Mouse (Mus musculus) stomach, embryonic 15.5 days (tissue): ENCODE measurements around the gene Iqcn. TPM values are rescaled to one million over a fixed set of nuclear protein-coding genes. Genes with fewer than 3 reads are reported as not detected.

Source experiments
- ATAC-seq: fragments of 200-750 bp; cut with Nextera tagmentation; 2 replicates; pipeline ENCODE4 v1.8.0; 2017; ENCODE audit warnings: low read depth, moderate number of reproducible peaks, moderate TSS enrichment; ENCODE audit not compliant: insufficient read depth, low FRiP score
- H3K27ac ChIP-seq: fragments of 300-500 bp; sonication (generic); 2 replicates; pipeline ENCODE4 v1.5.1; 2015; ENCODE audit warnings: mild to moderate bottlenecking, inconsistent platforms
- H3K27me3 ChIP-seq: fragments of 300-500 bp; sonication (generic); replicated peaks from 2 replicates; pipeline ENCODE4 v1.6.1; 2015; ENCODE audit warnings: inconsistent platforms
- H3K36me3 ChIP-seq: fragments of 300-500 bp; sonication (generic); 2 replicates; pipeline ENCODE4 v1.6.1; 2015; ENCODE audit warnings: inconsistent platforms
- H3K4me1 ChIP-seq: fragments of 300-500 bp; sonication (generic); 2 replicates; pipeline ENCODE4 v1.6.1; 2015; ENCODE audit warnings: inconsistent platforms
- H3K4me2 ChIP-seq: fragments of 300-500 bp; sonication (generic); 2 replicates; pipeline ENCODE4 v1.6.1; 2015; ENCODE audit warnings: mild to moderate bottlenecking, inconsistent platforms
- H3K4me3 ChIP-seq: fragments of 300-500 bp; sonication (generic); replicated peaks from 2 replicates; pipeline ENCODE4 v1.5.1; 2015; ENCODE audit warnings: inconsistent platforms
- H3K9ac ChIP-seq: fragments of 300-500 bp; sonication (generic); 2 replicates; pipeline ENCODE4 v1.6.1; 2015; ENCODE audit warnings: inconsistent platforms
- H3K9me3 ChIP-seq: fragments of 300-500 bp; sonication (generic); 2 replicates; pipeline ENCODE4 v1.6.1; 2016; ENCODE audit warnings: inconsistent platforms
- WGBS: fragments of 180-500 bp; shearing (Covaris S2); methylation state at CpG from one replicate; pipeline ENCODE4 v1.1.7; 2015; 5-methylcytosine and 5-hydroxymethylcytosine counted together
- polyA plus RNA-seq: library from polyadenylated mRNA; unstranded; fragments of >200 nt; fragmentation: Nextera tagmentation; extraction: Ambion mirVana; gene quantifications from 2 replicates; pipeline ENCODE4 v1.2.1, GENCODE M21; 2015

Iqcn gene
- polyA plus RNA-seq, 1 experiment from 2014 or later: not detected

DNA sequence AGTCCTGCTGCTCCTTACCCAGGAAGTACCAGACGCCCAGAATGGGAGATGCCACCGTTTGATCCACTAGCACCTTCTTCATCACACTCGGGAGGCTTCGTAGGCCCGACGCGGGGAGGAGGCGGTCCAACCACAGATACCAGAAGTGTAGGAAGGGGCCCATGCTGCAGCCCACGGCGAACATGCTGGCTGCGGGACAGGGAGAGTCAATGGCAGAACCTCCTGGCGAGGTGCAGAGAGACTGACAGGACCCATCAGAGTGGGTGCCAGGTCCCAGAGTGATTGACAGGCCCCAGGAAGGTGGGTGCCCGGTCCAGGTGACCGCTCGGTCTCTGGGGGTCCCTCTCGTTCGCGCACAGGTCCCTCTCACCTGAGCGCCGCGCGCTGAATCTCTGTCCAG is 57.1 kb downstream of the Iqcn start:
- WGBS: 0% methylated on average over 22 of the region's 22 CpGs
- H3K4me2 ChIP-seq: peak overlapping the region; percentile 92
- H3K27ac ChIP-seq: peak overlapping the region; percentile 71
- no peaks in the 10 kb centered on the region for H3K9me3 ChIP-seq
- H3K27me3 ChIP-seq: no peaks in the 10 kb centered on the region
- H3K4me3 ChIP-seq: peak overlapping the region; percentile 69
- H3K4me1 ChIP-seq: peaks cover 20% of the 10 kb centered on the region
- peaks cover 13% of the 10 kb centered on the region; the same call in 1 of the 2 replicates for H3K36me3 ChIP-seq
- H3K9ac ChIP-seq: peak overlapping the region; percentile 77
- no peak for ATAC-seq

DNA sequence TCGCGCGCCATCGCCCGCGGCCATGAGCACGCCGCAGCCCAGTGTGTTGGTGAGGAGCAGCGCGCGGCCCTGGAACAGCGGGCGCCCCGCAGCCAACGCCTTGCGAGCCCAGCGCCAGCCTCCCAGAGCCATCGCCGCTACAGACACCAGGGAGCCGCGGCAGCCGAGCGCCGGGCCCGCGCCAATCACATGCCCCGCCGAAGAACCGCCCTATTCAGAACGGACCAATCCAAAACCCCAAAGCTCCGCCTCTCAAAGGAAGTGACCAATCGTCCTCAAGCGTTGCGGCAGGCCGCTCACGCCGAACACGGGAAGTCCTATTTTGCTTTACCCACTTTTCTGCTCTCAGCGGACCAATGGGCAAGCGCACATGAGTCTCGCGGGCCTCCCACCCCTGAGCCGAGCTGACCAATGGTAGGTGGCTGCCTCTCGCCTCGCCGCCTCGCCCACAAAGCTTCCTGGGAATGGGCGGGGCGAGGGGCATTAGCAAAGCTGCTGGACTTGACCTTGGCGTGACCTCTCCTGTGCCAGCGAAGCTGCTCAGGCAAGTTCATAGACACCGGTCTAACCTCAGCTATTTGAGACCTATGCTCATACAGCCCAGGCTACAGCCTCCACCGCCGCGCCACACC is 57.6 kb downstream of the Iqcn start, which contains the start of gene Mpv17l2:
TSS of gene Mpv17l2 (minus strand) at position 172 of the 632 bp plus-strand sequence.
- peaks cover 20% of the 10 kb centered on the region for H3K4me1 ChIP-seq
- peaks cover 13% of the 10 kb centered on the region; the same call in 1 of the 2 replicates for H3K36me3 ChIP-seq
- H3K27ac ChIP-seq: peak within 1 kb of the TSS; percentile 71
- no peaks in the 10 kb centered on the region for H3K27me3 ChIP-seq
- H3K4me3 ChIP-seq: peak within 1 kb of the TSS; percentile 69
- no peaks in the 10 kb centered on the region for H3K9me3 ChIP-seq
- under 1% methylated on average over 55 of the region's 55 CpGs for WGBS
- peak within 1 kb of the TSS; percentile 92 for H3K4me2 ChIP-seq
- H3K9ac ChIP-seq: peak within 1 kb of the TSS; percentile 77
- ATAC-seq: peak; percentile 93

DNA sequence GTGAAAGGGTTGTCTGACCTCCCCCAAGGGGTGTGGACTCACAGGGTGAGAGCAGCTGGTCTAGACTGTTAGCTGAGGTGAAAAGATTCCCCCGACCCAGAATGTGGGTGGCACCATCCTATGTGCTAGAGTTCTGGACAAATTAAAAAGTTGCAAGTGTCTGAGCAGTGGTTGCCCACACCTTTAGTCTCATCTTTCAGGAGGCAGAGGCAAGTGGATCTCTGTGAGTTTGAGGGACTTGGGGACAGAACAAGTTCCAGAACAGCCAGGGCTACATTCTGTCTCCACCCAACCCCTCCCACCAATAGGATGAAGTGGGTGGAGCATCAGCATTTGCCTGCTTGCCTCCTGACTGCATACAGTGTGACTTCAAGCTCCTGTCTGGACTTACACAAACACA is 58.9 kb downstream of the Iqcn start:
- no peak for ATAC-seq
- 0 out of 2 replicates have a peak, but pooled peaks cover 8% of the 10 kb centered on the region for H3K36me3 ChIP-seq
- H3K4me3 ChIP-seq: no peak overlapping the region
- no peak overlapping the region for H3K4me2 ChIP-seq
- peaks cover 29% of the 10 kb centered on the region for H3K4me1 ChIP-seq
- no peak overlapping the region for H3K9ac ChIP-seq
- H3K9me3 ChIP-seq: no peaks in the 10 kb centered on the region
- 78% methylated on average over 1 of the region's 1 CpGs for WGBS
- H3K27me3 ChIP-seq: no peaks in the 10 kb centered on the region
- H3K27ac ChIP-seq: no peak overlapping the region; the same call in 1 of the 2 replicates

DNA sequence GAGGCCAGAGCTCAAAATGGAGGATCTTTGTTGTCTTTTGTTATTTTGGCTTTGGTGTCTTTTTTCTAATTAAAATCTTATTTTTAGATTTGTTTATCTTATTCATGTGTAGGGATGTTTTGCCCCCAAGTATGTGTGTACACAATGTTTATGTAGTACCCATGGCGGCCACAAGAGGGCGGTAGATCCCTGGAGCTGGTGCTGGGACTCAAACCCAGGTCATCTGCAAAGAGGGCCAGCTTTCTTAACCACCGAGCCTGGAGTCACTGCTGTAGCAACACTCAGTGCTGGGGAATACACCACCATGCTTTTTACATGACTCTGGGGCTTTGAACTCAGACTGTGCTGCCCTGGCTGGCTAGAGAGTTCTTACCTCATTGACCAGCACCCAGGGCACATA is 60.1 kb downstream of the Iqcn start:
- Histone ChIP-seq H3K4me1 (peaks cover 29% of the 10 kb centered on the region), H3K4me2 (no peak overlapping the region), H3K4me3 (no peak overlapping the region), H3K27ac (peak overlapping the region; percentile 83), H3K27me3 (no peaks in the 10 kb centered on the region), H3K9ac (no peak overlapping the region), H3K9me3 (no peaks in the 10 kb centered on the region), H3K36me3 (0 out of 2 replicates have a peak, but pooled peaks cover 1% of the 10 kb centered on the region)
- WGBS: 7% methylated on average over 3 of the region's 3 CpGs
- no peak for ATAC-seq

DNA sequence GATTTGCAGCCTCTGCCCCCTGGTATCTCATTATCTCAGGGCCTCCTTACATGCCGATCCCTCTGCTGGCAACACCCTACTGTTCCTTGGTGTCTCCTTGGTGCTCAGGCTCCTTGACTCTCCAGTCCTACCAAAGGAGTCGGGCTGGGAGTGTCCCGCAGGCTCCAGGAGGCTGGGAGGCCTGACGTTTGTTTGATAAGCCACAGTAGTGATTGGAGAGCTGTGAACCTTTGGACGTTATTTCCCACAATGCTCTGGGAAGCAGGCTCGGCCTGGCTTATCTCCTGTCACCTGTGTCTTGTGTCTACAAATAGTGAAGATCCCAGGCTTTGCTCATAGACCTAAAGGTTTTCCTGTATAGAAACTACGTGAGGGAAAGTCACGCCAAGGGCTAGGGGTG is 60.8 kb downstream of the Iqcn start:
- H3K4me3 ChIP-seq: no peak overlapping the region
- H3K4me1 ChIP-seq: peaks cover 26% of the 10 kb centered on the region
- H3K27ac ChIP-seq: peak overlapping the region; percentile 83
- WGBS: 65% methylated on average over 8 of the region's 8 CpGs
- H3K9me3 ChIP-seq: no peaks in the 10 kb centered on the region
- H3K27me3 ChIP-seq: no peaks in the 10 kb centered on the region
- H3K4me2 ChIP-seq: peak overlapping the region; percentile 17; the same call in 1 of the 2 replicates
- 0 out of 2 replicates have a peak, but pooled peaks cover 7% of the 10 kb centered on the region for H3K36me3 ChIP-seq
- H3K9ac ChIP-seq: no peak overlapping the region
- ATAC-seq: peak; percentile 39

DNA sequence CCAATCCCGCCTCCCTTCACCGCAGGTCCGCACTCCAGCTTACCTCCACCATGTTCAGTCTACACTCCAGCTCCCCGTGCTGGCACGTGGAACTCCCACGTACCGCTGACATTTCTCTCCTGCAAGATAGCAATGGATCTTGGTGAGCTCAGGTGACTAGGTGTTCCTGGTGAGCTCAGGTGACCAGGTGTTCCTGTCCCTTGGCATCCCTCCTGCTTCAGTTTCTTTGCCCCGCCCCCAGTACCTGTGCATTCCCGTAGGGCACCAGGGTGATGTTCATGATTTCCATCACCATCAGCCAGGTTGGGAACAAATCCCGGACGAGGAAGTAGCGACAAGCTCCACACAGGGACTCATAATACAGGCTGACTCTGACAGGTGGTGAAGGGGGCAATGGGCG is 61.4 kb downstream of the Iqcn start:
- Histone ChIP-seq H3K9me3 (no peaks in the 10 kb centered on the region), H3K4me1 (peaks cover 22% of the 10 kb centered on the region), H3K27me3 (no peaks in the 10 kb centered on the region), H3K36me3 (0 out of 2 replicates have a peak, but pooled peaks cover 8% of the 10 kb centered on the region), H3K4me3 (no peak overlapping the region; the same call in 1 of the 2 replicates), H3K9ac (no peak overlapping the region), H3K4me2 (peak overlapping the region; percentile 77; the same call in 1 of the 2 replicates), H3K27ac (peak overlapping the region; percentile 70)
- no peak for ATAC-seq
- WGBS: 82% methylated on average over 13 of the region's 13 CpGs

DNA sequence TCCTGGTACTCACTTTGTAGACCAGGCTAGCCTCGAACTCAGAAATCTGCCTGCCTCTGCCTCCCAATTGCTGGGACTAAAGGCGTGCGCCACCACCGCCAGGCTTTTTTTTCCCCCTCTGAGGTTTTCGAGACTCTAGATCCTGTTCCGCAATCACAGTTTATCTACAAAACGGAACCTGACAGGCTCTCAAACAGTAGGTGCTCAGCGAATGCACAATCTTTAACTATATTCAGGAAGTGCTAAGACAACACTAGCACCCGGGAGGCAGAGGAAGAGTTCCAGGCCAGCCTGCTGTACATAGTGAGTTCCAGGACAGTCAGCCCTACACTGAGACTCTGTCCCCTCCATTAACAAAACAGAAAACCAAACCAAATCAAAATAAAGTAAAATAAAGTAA is 62.1 kb downstream of the Iqcn start:
- Histone ChIP-seq H3K4me2 (peak overlapping the region; percentile 77), H3K9me3 (no peaks in the 10 kb centered on the region), H3K9ac (0 out of 2 replicates have a peak overlapping the region, but pooled peaks have one; percentile 33), H3K27me3 (no peaks in the 10 kb centered on the region), H3K36me3 (0 out of 2 replicates have a peak, but pooled peaks cover 8% of the 10 kb centered on the region), H3K4me1 (peaks cover 17% of the 10 kb centered on the region), H3K27ac (peak overlapping the region; percentile 70), H3K4me3 (peak overlapping the region; percentile 43)
- no peak for ATAC-seq
- WGBS: 62% methylated on average over 9 of the region's 9 CpGs

DNA sequence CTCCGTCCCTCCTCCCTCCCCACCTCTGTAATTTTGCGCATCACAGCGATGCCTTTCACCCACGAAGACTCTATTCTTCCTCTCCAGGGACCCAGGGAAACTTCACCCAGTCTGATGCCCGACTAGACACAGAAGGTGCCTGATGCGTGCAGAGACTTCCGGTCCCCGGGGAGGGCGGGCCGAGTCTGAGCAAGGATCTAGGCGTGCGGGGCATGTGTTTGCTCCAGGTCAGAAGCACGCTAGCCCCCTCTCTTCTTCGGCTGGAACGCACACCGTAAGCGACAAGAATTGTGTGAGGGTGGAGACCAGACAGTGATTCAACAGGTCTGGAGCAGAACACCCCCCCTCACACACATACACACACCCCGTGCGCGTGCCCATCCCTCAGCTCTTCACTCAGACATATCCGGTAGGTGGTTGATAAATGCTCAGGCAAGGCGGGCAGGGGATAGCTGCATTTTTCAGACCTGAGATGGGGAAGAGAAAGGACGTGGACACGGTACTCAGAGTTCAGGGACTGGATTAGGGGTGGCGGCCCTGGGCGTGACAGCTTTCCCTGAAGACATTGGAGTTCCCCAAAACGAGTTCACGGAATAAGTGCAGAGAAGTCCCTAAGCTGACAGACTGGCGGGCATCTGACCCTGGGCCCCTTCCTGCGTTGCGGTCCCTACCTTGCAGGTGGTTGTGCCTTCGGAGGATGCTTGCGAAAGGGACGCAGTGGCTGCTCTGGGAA is 62.7 kb downstream of the Iqcn start:
- ATAC-seq: no peak
- Histone ChIP-seq H3K9ac (peak overlapping the region; percentile 33; the same call in 1 of the 2 replicates), H3K9me3 (no peaks in the 10 kb centered on the region), H3K36me3 (peaks cover 15% of the 10 kb centered on the region; the same call in 1 of the 2 replicates), H3K27ac (peak overlapping the region; percentile 70), H3K4me1 (peaks cover 17% of the 10 kb centered on the region), H3K27me3 (no peaks in the 10 kb centered on the region), H3K4me2 (peak overlapping the region; percentile 77), H3K4me3 (peak overlapping the region; percentile 43)
- WGBS: 2% methylated on average over 34 of the region's 34 CpGs

DNA sequence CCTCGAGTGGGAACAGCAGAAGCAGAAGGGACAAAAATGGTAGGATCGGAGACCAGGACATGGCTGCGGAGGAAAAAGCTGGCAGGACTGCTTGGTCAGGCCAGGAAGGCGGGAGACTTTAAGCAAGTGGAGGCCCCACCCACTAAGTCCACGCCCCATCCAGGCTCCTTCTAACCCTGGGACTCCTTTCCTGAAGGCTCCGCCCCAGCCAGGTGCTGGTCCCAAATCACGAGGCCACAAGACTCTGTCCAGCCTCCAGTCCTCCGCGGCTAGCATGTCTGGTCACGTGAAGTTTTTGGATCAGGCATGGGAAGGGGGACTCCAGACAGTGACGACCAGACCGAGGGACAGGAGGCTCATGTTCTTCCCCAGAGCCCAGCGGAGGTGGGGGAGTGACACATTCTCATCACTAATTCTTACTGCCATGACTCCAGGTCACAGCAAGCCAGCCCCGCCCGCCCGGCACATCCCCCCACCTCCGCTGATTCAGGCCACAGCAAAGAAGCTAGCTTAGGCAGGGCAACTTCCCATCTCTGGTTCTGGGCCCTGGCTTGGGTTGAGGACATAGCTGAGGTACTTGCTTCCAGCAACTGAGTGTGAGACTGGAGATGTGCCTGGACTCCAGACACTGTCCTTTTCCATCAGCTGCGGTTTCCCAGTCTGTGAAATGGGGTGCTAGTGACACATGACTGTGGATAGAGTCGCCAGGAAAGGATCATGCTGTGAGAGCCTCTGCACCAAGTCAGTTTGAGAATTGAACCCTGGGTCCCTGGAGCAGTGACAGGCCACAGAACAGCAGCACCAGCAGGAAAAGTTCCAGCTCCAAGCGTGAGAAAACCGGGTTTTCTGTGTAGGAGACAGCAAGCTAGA is 63.5 kb downstream of the Iqcn start:
- 10% methylated on average over 21 of the region's 21 CpGs for WGBS
- peaks cover 23% of the 10 kb centered on the region; the same call in 1 of the 2 replicates for H3K36me3 ChIP-seq
- H3K9ac ChIP-seq: peak overlapping the region; percentile 33; the same call in 1 of the 2 replicates
- no peaks in the 10 kb centered on the region for H3K9me3 ChIP-seq
- H3K4me2 ChIP-seq: peak overlapping the region; percentile 77
- no peaks in the 10 kb centered on the region for H3K27me3 ChIP-seq
- peak overlapping the region; percentile 43 for H3K4me3 ChIP-seq
- H3K27ac ChIP-seq: peak overlapping the region; percentile 70
- H3K4me1 ChIP-seq: peaks cover 17% of the 10 kb centered on the region
- peak; percentile 55 for ATAC-seq
